Mouse (Mus musculus) G1E (cell line): Measurements from ENCODE around the gene Adarb2. TPM values are rescaled to one million over a fixed set of nuclear protein-coding genes. Genes with fewer than 3 reads are reported as not detected.

Experiments
- ATAC-seq: 2 replicates; pipeline ENCODE4 v1.8.0; 2016; ENCODE audit warnings: mild to moderate bottlenecking; ENCODE audit not compliant: insufficient number of reproducible peaks, poor library complexity, low FRiP score, severe bottlenecking; ENCODE audit errors: extremely low read depth
- DNase-seq: peaks from one replicate; pipeline ENCODE4 v3.0.0; 2012; ENCODE audit warnings: low spot score
- H3K27me3 ChIP-seq: 2 replicates; pipeline ENCODE4 v1.6.1; 2012; ENCODE audit warnings: mild to moderate bottlenecking, low read length, inconsistent platforms; ENCODE audit not compliant: insufficient read depth
- H3K36me3 ChIP-seq: replicated peaks from 2 replicates; pipeline ENCODE3; 2012; ENCODE audit warnings: mild to moderate bottlenecking, inconsistent platforms
- H3K4me1 ChIP-seq: 2 replicates; pipeline ENCODE4 v1.6.1; 2012; ENCODE audit warnings: low read depth, low read length, inconsistent platforms, mixed read lengths; ENCODE audit not compliant: insufficient read depth
- H3K4me3 ChIP-seq: 2 replicates; pipeline ENCODE4 v1.5.1; 2012; ENCODE audit warnings: low read depth, mild to moderate bottlenecking, inconsistent platforms, low read length, moderate library complexity, mixed read lengths
- H3K9me3 ChIP-seq: replicated peaks from 2 replicates; pipeline ENCODE4 v1.6.1; 2012; ENCODE audit warnings: inconsistent platforms
- CTCF ChIP-seq: IDR thresholded peaks from 2 replicates; pipeline ENCODE4 v1.5.1; 2012; ENCODE audit warnings: low read depth, low read length, inconsistent platforms, mixed read lengths
- GATA1 ChIP-seq: IDR thresholded peaks from 2 replicates; pipeline ENCODE4 v1.6.1; 2012; ENCODE audit warnings: borderline replicate concordance, low read length, inconsistent platforms, mixed read lengths
- GATA2 ChIP-seq: IDR thresholded peaks from 2 replicates; pipeline ENCODE4 v1.6.1; 2012; ENCODE audit warnings: low read depth, low read length, inconsistent platforms, borderline replicate concordance
- POLR2AphosphoS5 ChIP-seq: IDR thresholded peaks from 2 replicates; pipeline ENCODE4 v1.6.1; 2012; ENCODE audit warnings: low read depth, low read length, inconsistent platforms; ENCODE audit not compliant: insufficient replicate concordance
- TAL1 ChIP-seq: conservative IDR thresholded peaks from 2 replicates; pipeline ENCODE4 v1.6.1; 2012; ENCODE audit warnings: low read depth, low read length, inconsistent platforms, mixed read lengths
- polyA plus RNA-seq: library from polyadenylated mRNA; stranded (reverse); fragments of >175 nt; gene quantifications from 2 replicates; pipeline ENCODE4 v1.2.3, GENCODE M21; 2012
- total RNA-seq, 2 experiments: library from RNA; stranded (forward) in 1 of 2; stranded (reverse) in 1 of 2; fragments of 200-1000 nt in 1 of 2; fragments of >200 nt in 1 of 2; fragmentation: Nextera tagmentation in 1 of 2; gene quantifications; 2 replicates each; pipeline ENCODE4 v1.2.3; 2014 to 2017

The Adarb2 gene
- total and polyA plus RNA-seq, 3 experiments = 0.33 TPM; not detected in 2

DNA sequence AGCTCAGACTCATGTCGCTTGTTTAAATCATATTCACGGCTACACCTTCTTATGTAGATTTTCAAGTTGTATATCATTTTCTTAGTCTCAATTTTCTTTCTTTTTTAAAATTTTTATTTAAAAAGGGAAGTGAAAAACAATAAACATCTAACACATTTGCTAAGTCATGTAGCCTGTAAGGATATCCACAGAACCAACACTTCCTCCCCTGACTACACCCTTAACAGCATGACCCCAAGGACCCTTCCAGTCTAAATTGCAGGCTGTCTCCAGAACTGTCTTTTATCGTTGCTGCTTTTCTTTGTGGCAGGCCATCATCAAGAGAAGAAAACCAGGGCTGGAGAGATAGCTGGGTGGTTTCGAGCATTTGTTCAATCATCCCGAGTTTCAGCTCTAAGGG, 474.5 kb downstream of the Adarb2 start:
- no peak for ATAC-seq
- Histone ChIP-seq H3K4me3 (no peak overlapping the region), H3K9me3 (no peaks in the 10 kb centered on the region), H3K4me1 (no peaks in the 10 kb centered on the region), H3K27me3 (no peaks in the 10 kb centered on the region; the same call in 1 of the 2 replicates), H3K36me3 (no peaks in the 10 kb centered on the region)
- DNase-seq = no peak
- TF ChIP-seq POLR2AphosphoS5 = no peak
- no peak for TF ChIP-seq GATA2
- no peak for TF ChIP-seq GATA1
- no peak for TF ChIP-seq TAL1
- no peak for TF ChIP-seq CTCF

DNA sequence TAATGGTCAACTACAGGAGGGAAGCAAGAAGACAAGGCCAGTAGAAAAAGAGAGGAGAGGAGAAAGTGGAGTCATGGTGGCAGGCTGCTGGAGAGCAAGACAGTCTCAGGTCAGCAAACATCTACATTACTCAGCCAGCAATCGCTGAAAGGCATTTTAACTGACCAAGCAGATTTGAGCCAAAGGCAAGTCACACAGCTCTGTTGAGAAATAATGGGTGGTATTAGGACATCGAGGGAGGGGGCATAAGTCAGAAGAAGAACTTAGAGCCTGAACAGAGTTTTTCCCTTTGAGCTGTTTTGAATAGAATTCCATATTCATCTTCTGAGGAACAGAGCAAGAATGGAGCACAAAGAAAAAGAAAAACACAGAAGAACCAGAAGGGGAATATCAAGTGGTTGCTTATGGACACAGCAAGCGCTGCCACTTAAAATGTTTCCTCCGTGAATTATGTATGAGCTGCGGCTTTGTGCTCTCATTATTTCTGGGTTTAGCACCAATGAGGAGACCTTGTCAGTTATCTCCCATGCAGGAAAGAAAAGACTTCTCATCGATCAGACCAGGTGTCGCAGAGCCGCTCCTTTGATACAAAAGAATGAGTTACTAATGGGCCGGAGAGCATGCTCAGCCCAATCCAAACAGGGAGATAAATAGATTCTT, 477.9 kb downstream of the Adarb2 start:
- no peaks in the 10 kb centered on the region for H3K36me3 ChIP-seq
- ATAC-seq (no peak), DNase-seq (no peak)
- no peaks in the 10 kb centered on the region for H3K4me1 ChIP-seq
- H3K27me3 ChIP-seq = no peaks in the 10 kb centered on the region
- no peak overlapping the region for H3K4me3 ChIP-seq
- TF ChIP-seq POLR2AphosphoS5 (no peak), CTCF (no peak), TAL1 (no peak), GATA2 (no peak), GATA1 (no peak)
- no peaks in the 10 kb centered on the region for H3K9me3 ChIP-seq

DNA sequence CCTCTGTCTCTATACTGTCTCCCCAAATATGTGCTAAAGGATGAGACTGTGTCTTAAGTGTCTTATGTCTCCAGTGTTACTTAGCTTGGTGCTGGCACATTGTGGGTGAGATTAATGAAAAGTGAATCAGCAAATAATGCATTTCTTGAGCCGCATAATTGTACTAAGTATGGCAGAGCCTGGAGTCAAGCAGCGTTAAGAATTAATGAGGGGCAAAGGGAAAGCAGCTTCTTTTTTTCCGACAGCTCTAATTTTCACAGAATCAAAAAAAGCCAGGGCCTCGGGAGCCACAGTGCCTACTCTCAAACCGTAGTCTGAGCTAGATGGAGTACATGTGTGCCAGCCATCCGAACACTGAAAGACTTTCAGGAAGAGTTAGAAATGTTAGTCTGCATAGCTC, 488.8 kb downstream of the Adarb2 start:
- Histone ChIP-seq H3K27me3 (0 out of 2 replicates have a peak, but pooled peaks cover 3% of the 10 kb centered on the region), H3K36me3 (no peaks in the 10 kb centered on the region), H3K4me3 (no peak overlapping the region), H3K4me1 (no peaks in the 10 kb centered on the region), H3K9me3 (no peaks in the 10 kb centered on the region)
- ATAC-seq (no peak), DNase-seq (no peak)
- TF ChIP-seq GATA2 = no peak
- TF ChIP-seq GATA1 = no peak
- no peak for TF ChIP-seq TAL1
- TF ChIP-seq CTCF = no peak
- TF ChIP-seq POLR2AphosphoS5 = no peak

DNA sequence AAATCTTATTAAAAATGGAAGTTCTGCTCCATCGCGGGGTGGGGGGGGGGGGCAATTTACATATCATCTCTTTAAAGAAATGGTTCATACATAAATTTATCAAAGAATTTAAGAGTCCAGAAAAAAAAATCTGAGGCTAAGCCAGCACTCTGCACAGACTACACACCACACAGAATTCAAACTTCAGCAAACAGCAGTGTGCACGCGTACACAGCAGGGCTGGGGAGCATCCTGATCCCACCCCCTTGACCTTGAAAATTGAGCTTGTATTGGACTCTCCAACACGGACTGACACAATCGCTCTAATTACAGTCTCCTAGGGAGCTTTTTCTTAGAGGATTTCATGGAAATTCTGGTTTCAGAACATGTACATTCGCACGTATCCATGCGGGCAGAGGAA, 490.1 kb downstream of the Adarb2 start:
- TF ChIP-seq CTCF (no peak), GATA2 (no peak), POLR2AphosphoS5 (no peak), GATA1 (no peak), TAL1 (no peak)
- H3K27me3 ChIP-seq = 0 out of 2 replicates have a peak, but pooled peaks cover 5% of the 10 kb centered on the region
- no peaks in the 10 kb centered on the region for H3K9me3 ChIP-seq
- DNase-seq (no peak), ATAC-seq (no peak)
- H3K36me3 ChIP-seq = no peaks in the 10 kb centered on the region
- no peaks in the 10 kb centered on the region for H3K4me1 ChIP-seq
- H3K4me3 ChIP-seq = no peak overlapping the region

DNA sequence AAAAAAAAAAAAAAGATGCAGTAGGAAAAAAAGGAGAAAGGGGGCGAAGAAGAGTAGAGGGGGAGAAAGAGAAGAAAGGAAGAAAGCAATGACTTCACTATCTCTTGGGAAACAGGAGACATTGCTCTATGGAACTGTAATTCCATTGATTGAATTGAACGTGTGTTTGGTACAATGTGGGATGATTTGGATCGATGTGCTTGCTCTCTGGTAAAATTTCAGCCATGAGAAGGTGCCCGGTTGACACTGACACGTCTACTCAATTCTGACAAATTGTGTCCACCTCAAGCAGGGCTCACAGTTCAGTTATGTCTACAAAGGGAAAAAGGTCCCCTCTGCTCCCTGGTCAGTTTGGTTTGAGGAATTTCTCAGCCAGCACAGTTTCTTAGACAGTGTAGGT, 495.8 kb downstream of the Adarb2 start:
- H3K4me1 ChIP-seq = no peaks in the 10 kb centered on the region
- H3K9me3 ChIP-seq = no peaks in the 10 kb centered on the region
- H3K36me3 ChIP-seq = no peaks in the 10 kb centered on the region
- H3K27me3 ChIP-seq = 0 out of 2 replicates have a peak, but pooled peaks cover 3% of the 10 kb centered on the region
- ATAC-seq (no peak), DNase-seq (no peak)
- H3K4me3 ChIP-seq = no peak overlapping the region
- no peak for TF ChIP-seq GATA2
- no peak for TF ChIP-seq TAL1
- no peak for TF ChIP-seq CTCF
- no peak for TF ChIP-seq POLR2AphosphoS5
- TF ChIP-seq GATA1 = no peak

DNA sequence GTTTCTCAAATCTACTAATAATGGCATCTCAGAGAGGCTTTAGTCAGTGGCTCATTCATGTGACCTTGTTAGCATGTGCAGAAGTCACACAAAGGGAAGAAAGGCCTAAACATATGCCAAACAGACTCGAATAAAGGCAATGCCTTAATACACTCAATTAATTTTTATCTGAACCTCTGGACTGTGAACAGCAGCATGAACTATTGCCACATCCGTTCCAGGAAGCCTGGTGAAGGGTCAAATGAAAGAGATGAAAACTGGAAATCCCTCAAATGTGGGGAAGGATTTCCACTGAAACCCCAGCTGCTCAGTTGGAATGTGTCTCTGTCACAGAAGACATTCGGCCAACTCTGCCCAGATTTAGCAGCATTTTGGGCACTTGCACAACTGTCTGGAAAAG, 497.2 kb downstream of the Adarb2 start:
- DNase-seq (no peak), ATAC-seq (no peak)
- Histone ChIP-seq H3K27me3 (0 out of 2 replicates have a peak, but pooled peaks cover 3% of the 10 kb centered on the region), H3K9me3 (no peaks in the 10 kb centered on the region), H3K4me3 (no peak overlapping the region), H3K36me3 (no peaks in the 10 kb centered on the region), H3K4me1 (no peaks in the 10 kb centered on the region)
- TF ChIP-seq GATA1 (no peak), GATA2 (no peak), TAL1 (no peak), CTCF (no peak), POLR2AphosphoS5 (no peak)
